Mouse (Mus musculus): ENCODE results near the gene Rin3.
"Not testable (repeated sequence)": the region's sequence is repeated elsewhere in the genome, so short reads cannot be mapped to it uniquely, and the experiment has no call there.

Gene Rin3

GRCm38 (mm10) chr12:102282763-102283482, at the start of gene Rin3:
Rin3 (plus strand) TSS chr12:102283048.
- peak; percentile 31 for DNase-seq

GRCm38 (mm10) chr12:102235551-102235950, 47.3 kb upstream of the Rin3 start:
- DNase-seq, result no peak

- no peak for DNase-seq
Observed at GRCm38 (mm10) chr12:102236317-102236716, 46.5 kb upstream of the Rin3 start.

- no peak for DNase-seq
Observed at GRCm38 (mm10) chr12:102242076-102242722, 40.6 kb upstream of the Rin3 start.

GRCm38 (mm10) chr12:102243915-102244314, 38.9 kb upstream of the Rin3 start:
- DNase-seq, result no peak

GRCm38 (mm10) chr12:102246226-102246625, 36.6 kb upstream of the Rin3 start:
- DNase-seq, result no peak

GRCm38 (mm10) chr12:102248104-102248503, 34.7 kb upstream of the Rin3 start:
- DNase-seq, result no peak

- peak in 1 of 2 experiments; percentile 22 for DNase-seq
Observed at GRCm38 (mm10) chr12:102250316-102250715, 32.5 kb upstream of the Rin3 start.

- no peak for DNase-seq
Observed at GRCm38 (mm10) chr12:102251070-102251469, 31.8 kb upstream of the Rin3 start.

GRCm38 (mm10) chr12:102251985-102252384, 30.9 kb upstream of the Rin3 start:
- DNase-seq, result no peak

GRCm38 (mm10) chr12:102252525-102252924, 30.3 kb upstream of the Rin3 start:
- DNase-seq, result no peak

- no peak for DNase-seq
Observed at GRCm38 (mm10) chr12:102255012-102255411, 27.8 kb upstream of the Rin3 start.

GRCm38 (mm10) chr12:102258522-102259112, 24.2 kb upstream of the Rin3 start:
- no peak for DNase-seq

- no peak for DNase-seq
Observed at GRCm38 (mm10) chr12:102261933-102262396, 20.9 kb upstream of the Rin3 start.

- DNase-seq, result no peak
Observed at GRCm38 (mm10) chr12:102262809-102263208, 20.0 kb upstream of the Rin3 start.

- DNase-seq, result no peak
Observed at GRCm38 (mm10) chr12:102263249-102263648, 19.6 kb upstream of the Rin3 start.

- DNase-seq, result no peak
Observed at GRCm38 (mm10) chr12:102266433-102266832, 16.4 kb upstream of the Rin3 start.

GRCm38 (mm10) chr12:102269144-102269543, 13.7 kb upstream of the Rin3 start:
- DNase-seq, result no peak

- no peak for DNase-seq
Observed at GRCm38 (mm10) chr12:102270776-102271405, 12.0 kb upstream of the Rin3 start.

GRCm38 (mm10) chr12:102271447-102271846, 11.4 kb upstream of the Rin3 start:
- DNase-seq, result no peak

- DNase-seq, result no peak
Observed at GRCm38 (mm10) chr12:102275833-102276443, 6.9 kb upstream of the Rin3 start.

- not testable (repeated sequence) for DNase-seq
Observed at GRCm38 (mm10) chr12:102280290-102280689, 2.6 kb upstream of the Rin3 start.
